Mouse (Mus musculus) thymus, postnatal 36 days (tissue): ENCODE data around the gene Csf3.
A peak's percentile ranks its signal among the peaks of the same experiment; 100 is the strongest.
"Not testable (repeated sequence)": the region's sequence is repeated elsewhere in the genome, so short reads cannot be mapped to it uniquely, and the experiment has no call there.

Experiments used
- DNase-seq, 2 experiments: peaks; one replicate each; pipeline ENCODE4 v3.0.0; 2022; ENCODE audit warnings: mixed read lengths in 2 of 2

The Csf3 gene

GRCm38 (mm10) chr11:98697225-98697624 lies 3.8 kb upstream of the Csf3 start:
- DNase-seq = no peak

- DNase-seq = no peak
Observed at GRCm38 (mm10) chr11:98698849-98699640, 2.0 kb upstream of the Csf3 start.

- peak; percentile 65 to 70 for DNase-seq
Observed at GRCm38 (mm10) chr11:98699911-98700310, 1.2 kb upstream of the Csf3 start.

- DNase-seq = no peak
Observed at GRCm38 (mm10) chr11:98702323-98702722, 1.3 kb downstream of the Csf3 start.

- DNase-seq = no peak
Observed at GRCm38 (mm10) chr11:98705021-98705420, 4.0 kb downstream of the Csf3 start.

DNA sequence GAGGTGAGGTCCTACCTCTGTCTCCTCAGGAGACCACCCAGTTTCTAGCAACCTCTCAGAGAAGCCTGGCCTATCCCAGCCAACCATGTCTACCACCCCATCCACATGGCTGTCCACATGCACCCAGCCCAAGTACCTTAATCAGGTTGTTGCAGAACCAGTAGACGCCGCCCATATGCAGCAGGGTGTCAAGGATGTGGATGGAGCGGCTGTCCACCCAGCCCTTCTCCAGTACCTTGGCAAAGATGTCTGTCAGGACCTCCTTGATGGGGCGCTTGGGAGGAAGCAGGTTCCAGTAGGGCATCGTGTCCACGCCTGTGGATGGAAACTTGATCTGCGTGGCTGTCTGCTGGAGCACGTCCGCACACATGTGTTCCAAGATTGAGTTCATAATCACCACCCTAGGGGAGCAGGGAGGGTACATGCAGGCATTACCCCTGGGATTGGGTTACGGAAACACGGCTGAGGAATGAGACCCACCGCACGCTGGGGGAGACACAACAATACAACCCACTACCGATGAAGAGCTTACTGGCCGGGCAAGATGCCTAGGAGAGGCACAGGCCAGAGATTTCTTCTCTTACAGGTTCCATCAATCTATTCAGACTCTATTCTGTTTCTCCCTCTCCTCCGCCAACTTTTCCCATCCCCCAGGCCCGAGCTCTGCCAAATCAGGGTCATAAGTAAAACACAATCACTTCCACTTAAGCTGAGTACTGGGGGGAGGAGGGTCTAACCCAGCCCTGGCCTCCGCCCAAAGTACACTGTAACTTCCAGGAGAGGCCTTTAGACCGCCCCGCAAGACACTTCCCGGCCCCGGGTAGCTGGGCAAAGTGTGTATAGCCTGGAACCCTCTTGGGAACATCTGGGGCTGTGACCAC lies 6.6 kb downstream of the Csf3 start:
- DNase-seq = no peak

GRCm38 (mm10) chr11:98708282-98708956 lies 7.4 kb downstream of the Csf3 start:
- DNase-seq = no peak

DNA sequence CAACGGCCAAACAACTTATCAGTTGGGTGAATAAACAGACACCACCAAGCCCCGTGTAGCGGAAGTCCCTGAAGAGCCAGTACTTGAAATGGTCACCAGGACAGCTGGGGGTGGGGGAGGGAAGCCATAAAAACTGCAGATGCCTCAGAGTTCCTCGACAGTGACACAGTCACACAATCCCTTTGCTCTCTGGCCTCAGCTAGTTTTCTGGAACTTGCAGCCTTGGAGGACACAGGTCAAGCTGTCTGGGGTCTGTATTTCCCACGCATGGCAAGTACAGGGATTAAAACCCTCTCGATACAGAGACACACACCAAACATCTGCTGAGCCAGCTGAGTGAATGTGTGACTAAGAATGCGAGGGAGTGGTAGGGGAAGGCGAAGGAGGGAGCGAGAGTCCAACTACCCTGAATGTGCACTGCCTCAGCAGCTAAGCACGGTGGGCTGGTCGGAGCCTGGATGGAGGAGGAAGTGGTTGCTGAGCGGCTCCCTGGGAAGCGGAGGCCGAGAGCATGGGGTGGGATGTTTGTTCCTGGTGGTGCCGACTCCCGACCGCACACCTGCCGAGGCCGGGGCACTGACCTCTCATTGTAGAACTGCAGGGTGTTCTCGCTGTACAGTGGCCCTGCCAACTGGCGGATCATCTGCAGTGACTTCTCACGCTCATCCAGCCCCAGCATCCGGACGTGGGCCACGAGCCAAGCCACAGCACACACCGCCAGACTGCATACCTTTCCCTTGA lies 8.1 kb downstream of the Csf3 start:
- no peak for DNase-seq

DNA sequence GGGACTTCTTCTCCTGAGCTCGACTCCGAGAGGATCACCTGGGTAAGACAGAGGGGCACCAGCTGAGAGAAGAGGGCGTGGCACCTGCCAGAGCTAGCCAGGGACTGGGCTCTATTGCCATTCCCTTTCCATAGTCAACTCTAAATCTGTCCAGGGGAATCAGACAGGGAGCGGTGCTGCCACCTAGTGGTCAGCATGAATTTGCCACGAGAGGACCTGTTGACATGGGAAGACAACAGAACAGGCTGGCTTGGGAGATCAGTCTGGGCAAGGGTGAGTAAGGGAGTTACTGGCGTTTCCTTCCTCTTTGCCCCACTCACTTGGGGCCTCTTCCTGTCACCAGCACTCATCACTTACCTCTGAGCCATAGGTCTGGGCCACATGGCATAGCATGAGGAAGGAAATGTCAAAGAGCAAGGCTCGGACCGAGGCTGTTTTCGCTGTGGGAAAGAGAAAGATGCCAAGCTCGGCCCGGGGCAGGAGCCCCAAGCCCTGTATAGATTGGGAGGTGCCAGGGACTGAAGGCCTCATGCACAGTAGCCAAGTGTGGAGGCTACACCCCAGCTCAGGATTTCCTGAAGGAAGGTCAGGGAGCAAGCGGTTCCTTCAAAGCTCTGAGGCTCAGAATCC lies 9.5 kb downstream of the Csf3 start:
- peak; percentile 69 to 75 for DNase-seq

DNA sequence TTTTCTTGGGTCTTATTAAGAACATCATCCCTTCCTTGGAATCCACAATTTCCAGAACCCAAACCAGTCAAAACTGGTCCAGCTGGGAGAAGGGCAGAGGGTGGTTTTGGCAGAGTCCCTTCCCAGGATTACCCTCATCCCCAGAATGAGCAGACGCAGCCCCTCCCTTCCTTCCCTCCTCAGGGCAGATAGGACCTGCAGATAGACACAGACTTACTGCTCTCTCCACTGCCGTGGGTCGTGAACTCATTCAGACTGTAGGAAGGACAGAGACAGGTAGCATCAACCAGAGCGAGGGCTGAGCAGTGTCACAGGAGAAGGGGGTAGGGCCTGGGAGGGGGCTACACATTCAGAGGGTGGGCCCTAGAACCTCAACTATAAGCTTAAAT lies 10.0 kb downstream of the Csf3 start:
- no peak for DNase-seq

DNA sequence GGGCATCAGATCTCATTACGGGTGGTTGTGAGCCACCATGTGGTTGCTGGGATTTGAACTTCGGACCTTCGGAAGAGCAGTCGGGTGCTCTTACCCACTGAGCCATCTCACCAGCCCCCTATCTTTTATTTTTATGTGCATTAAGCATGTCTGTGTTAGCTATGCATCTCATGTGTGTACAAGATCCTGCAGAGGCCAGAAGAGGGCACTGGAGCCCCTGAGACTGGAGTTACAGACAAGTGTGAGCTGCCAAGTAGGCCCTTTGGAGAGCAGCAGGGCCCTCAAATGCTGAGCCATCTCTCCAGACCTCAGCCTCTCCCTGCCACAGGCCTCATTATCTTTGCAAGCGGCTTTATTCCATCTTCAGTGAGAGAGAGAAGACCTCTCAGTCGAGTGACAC lies 10.9 kb downstream of the Csf3 start:
- DNase-seq = not testable (repeated sequence)

- no peak for DNase-seq
Observed at GRCm38 (mm10) chr11:98713703-98714102, 12.6 kb downstream of the Csf3 start.

DNA sequence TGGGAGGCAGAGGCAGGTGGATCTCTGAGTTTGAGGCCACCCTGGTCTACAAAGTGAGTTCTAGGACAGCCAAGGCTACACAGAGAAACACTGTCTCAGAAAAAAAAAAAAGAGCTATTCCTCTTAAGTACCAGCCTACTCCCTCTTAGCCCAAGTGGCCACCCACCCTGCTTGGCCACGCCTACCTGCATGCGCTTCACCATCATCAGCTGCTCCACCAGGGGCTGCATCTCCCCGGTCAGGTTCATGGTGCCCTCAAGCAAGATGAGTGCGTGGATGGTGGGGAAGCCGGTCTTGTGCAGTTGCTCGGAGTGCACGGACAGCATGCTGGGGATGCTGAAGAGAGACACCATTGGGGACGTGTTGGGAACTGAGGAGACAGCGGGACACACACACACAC lies 14.9 kb downstream of the Csf3 start:
- peak in 1 of 2 experiments; percentile 8 for DNase-seq

DNA sequence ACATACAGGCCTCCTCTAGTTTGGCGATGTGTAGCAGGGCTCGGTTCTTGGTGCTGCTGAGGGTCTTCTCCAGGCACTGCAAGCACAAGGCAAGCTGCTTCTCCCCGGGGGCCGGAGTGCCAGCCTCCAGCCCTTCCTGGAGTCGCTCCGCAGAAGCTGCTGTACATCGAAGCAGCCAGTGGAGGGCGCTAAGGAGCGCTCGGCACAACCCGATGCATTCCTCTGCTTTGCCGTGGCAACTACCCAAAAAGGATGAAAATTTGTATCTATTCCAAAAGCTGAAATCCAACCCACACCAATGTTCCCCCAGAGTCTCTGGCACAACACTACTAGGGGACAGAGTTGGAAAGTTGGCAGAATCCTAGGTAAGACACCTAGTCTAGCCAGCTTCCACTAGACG lies 16.8 kb downstream of the Csf3 start:
- DNase-seq = peak; percentile 41 to 48

- no peak for DNase-seq
Observed at GRCm38 (mm10) chr11:98720756-98721155, 19.7 kb downstream of the Csf3 start.

GRCm38 (mm10) chr11:98721458-98722226 lies 20.6 kb downstream of the Csf3 start:
- no peak for DNase-seq

DNA sequence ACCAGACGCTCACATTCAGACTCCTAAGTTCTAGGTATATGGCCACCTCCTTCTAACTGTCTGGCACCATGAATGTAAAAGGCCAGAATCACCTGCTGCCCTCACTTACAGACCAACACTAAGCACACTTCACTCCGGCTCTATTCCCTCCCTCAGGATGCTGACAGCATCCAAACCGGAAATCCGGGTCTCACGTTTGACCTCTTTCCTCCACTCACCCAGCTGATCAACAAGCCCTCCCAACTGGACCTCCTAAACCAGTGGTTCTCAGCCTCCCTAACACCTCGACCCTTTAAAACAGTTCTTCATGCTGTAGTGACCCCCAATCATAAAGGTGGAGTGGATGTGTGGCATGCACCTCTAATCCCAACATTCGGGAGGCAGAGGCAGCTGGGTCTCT lies 22.0 kb downstream of the Csf3 start:
- no peak for DNase-seq

GRCm38 (mm10) chr11:98725926-98726506 lies 25.0 kb downstream of the Csf3 start:
- DNase-seq = peak in 1 of 2 experiments; percentile 3

DNA sequence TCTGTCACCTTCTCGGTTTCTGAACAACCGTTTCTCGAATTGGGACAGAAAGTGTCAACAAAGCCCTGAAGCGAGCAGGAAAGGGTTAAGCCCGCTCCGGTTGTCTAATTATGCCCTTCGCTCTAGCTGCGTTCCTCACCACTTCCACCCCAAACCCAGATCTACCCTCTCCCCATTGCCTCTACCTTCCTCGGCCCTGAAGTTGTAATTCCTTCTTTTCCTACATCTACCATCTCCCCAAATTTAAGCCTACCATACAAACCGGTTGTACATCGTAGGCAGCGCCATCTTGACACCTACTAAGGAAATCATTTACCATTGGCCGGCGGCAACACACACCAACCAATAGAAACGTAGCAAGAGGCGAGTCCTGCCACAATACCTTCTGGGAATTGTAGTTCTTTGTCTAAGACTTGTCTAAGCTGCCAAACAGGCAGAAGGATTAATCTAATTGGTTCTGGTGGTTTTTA lies 28.1 kb downstream of the Csf3 start, which contains the start of gene Med24:
Gene Med24 (minus strand): TSS at position 317 of the 470 bp plus-strand sequence.
- peak; percentile 75 to 84 for DNase-seq

DNA sequence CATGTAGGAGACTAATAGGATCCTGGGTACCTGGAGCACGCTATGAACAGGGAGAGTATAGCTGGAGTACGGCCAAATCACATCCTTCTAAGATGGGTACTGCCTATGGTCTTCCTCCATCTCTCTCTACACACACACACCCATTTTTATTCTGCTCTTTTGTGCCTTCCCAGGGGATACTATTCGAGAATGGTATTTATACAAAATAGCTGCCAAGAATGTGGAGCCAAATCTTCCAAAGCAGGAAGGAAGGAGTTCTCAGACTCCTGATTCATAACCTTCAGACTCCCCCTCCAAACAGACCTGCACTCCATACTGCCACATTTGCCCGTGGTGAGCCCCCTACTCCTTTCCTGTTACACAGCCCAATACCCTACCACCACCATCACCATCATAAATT lies 29.7 kb downstream of the Csf3 start:
- DNase-seq = no peak

DNA sequence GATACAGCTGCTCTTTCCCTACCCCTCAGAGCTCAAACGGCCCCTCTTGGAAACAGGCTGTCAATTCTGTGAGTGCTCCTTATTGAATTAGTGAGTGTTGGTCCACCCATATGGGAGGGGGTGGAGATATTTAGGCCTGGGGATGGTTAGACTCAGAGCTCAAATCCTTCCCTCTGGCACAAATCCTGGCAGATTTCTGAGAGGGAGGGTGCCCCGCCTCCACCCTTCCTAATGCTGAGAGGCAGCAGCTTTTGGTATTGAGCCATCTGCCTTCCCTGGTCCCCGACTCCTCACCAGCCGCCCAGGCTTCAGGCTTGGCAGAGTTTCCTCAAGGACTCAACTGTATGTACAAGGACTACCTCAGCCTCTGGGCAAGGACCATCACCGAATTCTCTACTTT lies 30.1 kb downstream of the Csf3 start:
- DNase-seq = no peak
